Mouse (Mus musculus) midbrain, embryonic 15.5 days (tissue): ENCODE data around the gene Chl1. TPM values are rescaled to one million over a fixed set of nuclear protein-coding genes. Genes with fewer than 3 reads are reported as not detected.

Source experiments
- ATAC-seq: fragments of 200-750 bp; cut with Nextera tagmentation; replicated peaks from 2 replicates; pipeline ENCODE4 v1.8.0; 2017; ENCODE audit warnings: moderate TSS enrichment
- H3K27ac ChIP-seq: fragments of 300-500 bp; sonication (generic); 2 replicates; pipeline ENCODE4 v1.5.1; 2015; ENCODE audit warnings: mild to moderate bottlenecking, inconsistent platforms
- H3K27me3 ChIP-seq: fragments of 300-500 bp; sonication (generic); replicated peaks from 2 replicates; pipeline ENCODE4 v1.6.1; 2015; ENCODE audit warnings: inconsistent platforms
- H3K36me3 ChIP-seq: fragments of 300-500 bp; sonication (generic); replicated peaks from 2 replicates; pipeline ENCODE4 v1.6.1; 2015; ENCODE audit warnings: inconsistent platforms
- H3K4me1 ChIP-seq: fragments of 300-500 bp; sonication (generic); 2 replicates; pipeline ENCODE4 v1.6.1; 2015; ENCODE audit warnings: inconsistent platforms
- H3K4me2 ChIP-seq: fragments of 300-500 bp; sonication (generic); 2 replicates; pipeline ENCODE4 v1.6.1; 2015; ENCODE audit warnings: inconsistent platforms, mild to moderate bottlenecking, moderate library complexity
- H3K4me3 ChIP-seq: fragments of 300-500 bp; sonication (generic); 2 replicates; pipeline ENCODE4 v1.5.1; 2015; ENCODE audit warnings: mild to moderate bottlenecking, inconsistent platforms
- H3K9ac ChIP-seq: fragments of 300-500 bp; sonication (generic); 2 replicates; pipeline ENCODE4 v1.6.1; 2015; ENCODE audit warnings: mild to moderate bottlenecking, inconsistent platforms
- H3K9me3 ChIP-seq: fragments of 300-500 bp; sonication (generic); 2 replicates; pipeline ENCODE4 v1.6.1; 2016; ENCODE audit warnings: inconsistent platforms
- WGBS: fragments of 180-500 bp; shearing (Covaris S2); methylation state at CpG from one replicate; pipeline ENCODE4 v1.1.7; 2015; ENCODE audit warnings: mixed read lengths; 5-methylcytosine and 5-hydroxymethylcytosine counted together
- polyA plus RNA-seq: library from polyadenylated mRNA; unstranded; fragments of >200 nt; fragmentation: Nextera tagmentation; extraction: Ambion mirVana; gene quantifications from 2 replicates; pipeline ENCODE4 v1.2.1, GENCODE M21; 2015

Chl1 gene
- polyA plus RNA-seq, 1 experiment from 2014 or later = 166 TPM

DNA sequence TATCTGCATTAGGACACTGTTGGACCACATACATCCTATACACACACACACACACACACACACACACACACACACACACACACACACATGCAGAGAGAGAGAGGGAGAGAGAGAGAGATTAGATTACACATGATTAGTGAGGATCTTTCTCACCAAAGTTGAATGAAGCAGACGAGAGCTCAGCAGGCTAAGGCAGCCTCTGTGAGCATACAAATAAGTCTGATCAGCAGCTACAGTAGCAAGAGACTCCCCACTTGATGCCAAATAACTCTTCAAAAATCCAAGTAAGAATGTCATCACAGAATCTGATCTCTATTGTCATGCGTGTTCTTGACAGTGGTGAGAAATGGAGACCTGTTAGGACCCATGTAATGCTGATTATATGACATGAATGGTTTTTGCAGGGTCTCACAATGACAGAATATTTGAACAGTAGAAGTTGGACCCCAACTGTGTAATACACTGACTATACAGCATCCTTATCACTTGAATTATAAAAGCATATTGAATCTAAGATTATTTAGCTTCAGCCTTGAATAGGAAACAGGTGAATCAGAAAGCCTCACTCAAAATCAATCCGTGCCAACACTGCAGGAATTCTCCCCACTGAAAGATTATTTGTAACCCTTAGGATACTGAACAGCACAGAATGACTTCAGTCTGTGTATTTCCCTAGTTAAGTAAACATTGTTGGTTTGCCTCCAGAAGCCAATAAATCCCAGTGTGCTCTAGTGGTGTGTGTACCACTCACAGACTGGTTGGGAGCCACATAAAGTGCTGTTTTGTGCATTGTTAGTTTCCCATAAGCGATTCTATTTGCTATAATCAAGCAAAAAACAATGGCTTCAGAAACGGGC lies 47.9 kb downstream of the Chl1 start:
- H3K27me3 ChIP-seq = no peaks in the 10 kb centered on the region
- H3K27ac ChIP-seq = peak overlapping the region; percentile 64
- 31% methylated on average over 5 of the region's 5 CpGs for WGBS
- ATAC-seq = peak; percentile 59
- H3K9me3 ChIP-seq = no peaks in the 10 kb centered on the region
- peaks cover 30% of the 10 kb centered on the region for H3K4me1 ChIP-seq
- H3K4me3 ChIP-seq = no peak overlapping the region
- no peaks in the 10 kb centered on the region for H3K36me3 ChIP-seq
- H3K9ac ChIP-seq = no peak overlapping the region
- H3K4me2 ChIP-seq = peak overlapping the region; percentile 22; the same call in 1 of the 2 replicates

DNA sequence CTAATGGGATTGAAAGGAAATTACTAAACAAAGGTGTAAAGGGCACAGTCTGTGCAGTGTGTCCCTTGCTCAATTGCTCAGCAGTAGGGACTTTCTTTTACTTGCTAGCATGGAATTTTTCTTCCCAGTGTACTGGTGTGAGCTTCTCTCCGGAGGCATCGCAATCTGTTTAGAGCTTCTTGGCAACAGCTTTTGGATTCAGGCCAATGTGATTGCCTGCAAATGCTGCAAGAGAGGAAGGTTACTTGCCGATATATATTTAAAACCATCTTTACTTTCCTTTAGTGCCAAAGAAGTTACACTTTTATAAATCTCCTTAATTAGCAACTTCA lies 48.5 kb downstream of the Chl1 start:
- no peaks in the 10 kb centered on the region for H3K36me3 ChIP-seq
- no peak overlapping the region for H3K9ac ChIP-seq
- no peaks in the 10 kb centered on the region for H3K27me3 ChIP-seq
- H3K9me3 ChIP-seq = no peaks in the 10 kb centered on the region
- H3K4me3 ChIP-seq = no peak overlapping the region
- peak overlapping the region; percentile 22; the same call in 1 of the 2 replicates for H3K4me2 ChIP-seq
- peak overlapping the region; percentile 64 for H3K27ac ChIP-seq
- peak; percentile 79 for ATAC-seq
- 29% methylated on average over 3 of the region's 3 CpGs for WGBS
- peaks cover 35% of the 10 kb centered on the region for H3K4me1 ChIP-seq

DNA sequence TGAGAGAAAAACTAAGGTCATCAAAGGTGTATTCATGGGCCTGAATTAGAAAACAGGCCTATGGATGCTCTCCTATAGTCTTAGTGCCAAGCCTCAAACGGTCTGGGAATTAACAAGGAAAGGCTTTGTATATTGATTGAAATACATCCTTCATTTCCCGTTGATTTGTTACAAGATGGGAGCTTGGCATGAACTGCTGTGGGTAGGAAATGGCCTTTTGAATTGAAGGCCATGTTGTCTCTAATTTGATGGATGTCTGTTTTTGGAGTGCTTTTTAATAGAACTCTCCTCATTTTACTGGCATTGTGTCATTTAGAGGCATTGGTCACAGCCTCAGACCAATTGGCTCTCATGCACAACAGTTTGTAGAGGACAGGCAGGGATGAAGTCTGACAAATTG lies 49.0 kb downstream of the Chl1 start:
- peaks cover 35% of the 10 kb centered on the region for H3K4me1 ChIP-seq
- no peak overlapping the region for H3K9ac ChIP-seq
- WGBS = 38% methylated on average over 2 of the region's 2 CpGs
- H3K4me3 ChIP-seq = no peak overlapping the region
- H3K9me3 ChIP-seq = no peaks in the 10 kb centered on the region
- no peaks in the 10 kb centered on the region for H3K27me3 ChIP-seq
- H3K4me2 ChIP-seq = no peak overlapping the region
- no peaks in the 10 kb centered on the region for H3K36me3 ChIP-seq
- peak overlapping the region; percentile 64; the same call in 1 of the 2 replicates for H3K27ac ChIP-seq
- ATAC-seq = no peak

DNA sequence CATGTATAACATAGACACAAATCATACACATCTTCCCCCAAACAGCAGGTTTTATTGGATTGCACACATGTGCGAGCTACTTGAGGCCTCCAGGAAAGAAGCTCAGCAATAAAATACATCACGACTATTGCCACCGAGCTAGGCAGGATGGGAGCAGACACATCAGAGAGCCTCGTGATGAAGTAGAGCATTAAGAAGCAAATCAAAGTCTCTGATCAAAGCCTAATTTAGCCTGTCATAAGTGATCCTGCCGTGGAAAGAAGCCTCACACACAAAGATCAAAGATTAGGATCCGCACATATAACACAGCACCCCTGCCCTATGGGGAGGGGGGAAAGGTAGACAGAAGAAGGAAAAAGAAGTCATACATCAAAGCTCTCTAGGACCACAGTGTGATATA lies 54.4 kb downstream of the Chl1 start:
- Histone ChIP-seq H3K9ac (no peak overlapping the region), H3K9me3 (no peaks in the 10 kb centered on the region), H3K4me1 (peaks cover 34% of the 10 kb centered on the region), H3K36me3 (no peaks in the 10 kb centered on the region), H3K4me3 (no peak overlapping the region), H3K27me3 (no peaks in the 10 kb centered on the region), H3K4me2 (no peak overlapping the region), H3K27ac (0 out of 2 replicates have a peak overlapping the region, but pooled peaks have one; percentile 29)
- peak; percentile 48 for ATAC-seq
- 34% methylated on average over 6 of the region's 6 CpGs for WGBS

DNA sequence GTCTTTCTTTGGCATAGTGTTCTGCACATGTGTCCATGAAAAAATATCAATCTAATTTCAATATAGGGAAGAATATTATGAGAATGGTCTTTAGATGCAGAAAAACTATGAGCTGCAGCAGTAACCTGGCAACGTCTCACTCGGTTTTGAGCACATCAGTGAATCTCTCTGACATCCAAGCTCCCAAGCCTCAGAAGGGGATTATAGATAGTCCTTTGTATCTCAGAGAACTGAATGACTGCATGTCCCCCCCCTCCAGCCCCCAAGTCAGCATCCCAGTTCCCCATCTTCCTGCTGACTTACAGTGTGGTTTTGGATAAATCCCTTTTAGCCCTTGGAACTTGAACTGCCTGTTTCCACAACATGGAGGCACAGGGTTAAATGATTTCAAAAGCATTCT lies 56.9 kb downstream of the Chl1 start:
- no peak for ATAC-seq
- Histone ChIP-seq H3K4me2 (no peak overlapping the region), H3K9me3 (no peaks in the 10 kb centered on the region), H3K36me3 (no peaks in the 10 kb centered on the region), H3K4me3 (no peak overlapping the region), H3K27me3 (no peaks in the 10 kb centered on the region), H3K9ac (no peak overlapping the region), H3K4me1 (peaks cover 31% of the 10 kb centered on the region), H3K27ac (0 out of 2 replicates have a peak overlapping the region, but pooled peaks have one; percentile 21)
- WGBS = 3% methylated on average over 2 of the region's 2 CpGs

DNA sequence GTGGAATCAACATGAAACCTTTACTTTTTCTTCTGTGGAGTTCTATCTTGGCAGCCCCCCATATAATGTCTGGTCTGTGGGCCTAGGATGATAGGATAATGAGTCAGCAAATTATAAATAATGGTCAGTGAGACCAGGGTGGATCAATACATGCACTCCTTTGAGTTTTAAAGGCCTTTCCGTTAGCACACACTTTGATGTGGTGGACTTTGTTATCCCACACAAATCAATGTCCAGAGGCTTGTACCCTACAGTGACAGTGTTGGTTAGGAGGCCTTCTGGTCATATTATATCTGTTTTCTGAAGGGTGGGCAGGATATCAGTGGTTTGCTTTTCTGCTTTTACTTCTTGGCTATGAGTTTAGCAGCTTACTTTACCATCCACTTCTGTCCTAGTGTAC lies 62.3 kb downstream of the Chl1 start:
- Histone ChIP-seq H3K27me3 (no peaks in the 10 kb centered on the region), H3K9ac (no peak overlapping the region), H3K36me3 (no peaks in the 10 kb centered on the region), H3K4me3 (no peak overlapping the region), H3K4me2 (no peak overlapping the region), H3K4me1 (no peaks in the 10 kb centered on the region), H3K27ac (no peak overlapping the region), H3K9me3 (no peaks in the 10 kb centered on the region)
- ATAC-seq = no peak
- WGBS = 84% methylated on average over 1 of the region's 1 CpGs

DNA sequence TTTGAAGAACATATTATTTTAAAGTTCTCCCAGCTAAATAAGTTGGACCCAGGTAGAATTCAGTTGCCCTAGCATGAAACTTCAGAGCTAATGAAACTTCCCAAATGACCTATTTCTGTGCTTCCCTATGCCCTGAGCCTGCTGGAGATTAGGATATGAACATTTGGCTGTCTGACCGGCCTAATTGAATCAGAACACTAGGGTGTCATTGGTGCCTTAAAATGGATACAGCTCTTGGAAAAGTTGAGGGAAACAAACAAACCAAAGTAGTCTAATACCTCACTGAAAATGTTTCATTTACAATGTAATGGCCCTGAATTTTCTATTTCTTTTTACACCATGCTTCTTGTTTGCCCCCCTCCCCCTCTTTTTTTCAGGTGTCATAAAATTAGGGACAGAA lies 73.8 kb downstream of the Chl1 start:
- Histone ChIP-seq H3K9me3 (no peaks in the 10 kb centered on the region), H3K4me1 (no peaks in the 10 kb centered on the region), H3K4me3 (no peak overlapping the region), H3K4me2 (no peak overlapping the region), H3K27ac (no peak overlapping the region), H3K9ac (no peak overlapping the region), H3K36me3 (no peaks in the 10 kb centered on the region), H3K27me3 (no peaks in the 10 kb centered on the region)
- ATAC-seq = no peak
- WGBS = 94% methylated on average over 1 of the region's 1 CpGs

DNA sequence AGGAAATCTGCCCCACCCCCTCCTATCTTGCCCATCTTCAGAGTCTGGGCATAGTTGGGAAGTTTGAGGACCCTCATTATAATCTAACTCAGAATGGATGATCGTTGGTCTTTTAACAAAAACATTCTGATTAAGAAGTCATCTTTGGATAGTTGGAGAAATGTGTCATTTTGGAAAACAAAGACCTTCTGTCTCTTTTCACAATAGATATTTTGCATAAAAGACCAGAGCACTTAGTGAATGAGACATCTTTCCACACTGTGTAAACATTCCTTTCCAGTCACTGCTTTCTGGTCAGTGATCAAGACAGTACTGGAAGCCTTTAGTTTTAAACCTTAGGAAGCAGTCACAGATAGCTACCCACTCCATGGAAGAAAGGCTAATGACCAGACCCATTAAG lies 75.3 kb downstream of the Chl1 start:
- H3K4me1 ChIP-seq = no peaks in the 10 kb centered on the region
- H3K9ac ChIP-seq = no peak overlapping the region
- no peaks in the 10 kb centered on the region for H3K9me3 ChIP-seq
- no peaks in the 10 kb centered on the region for H3K36me3 ChIP-seq
- H3K27ac ChIP-seq = no peak overlapping the region
- H3K27me3 ChIP-seq = no peaks in the 10 kb centered on the region
- ATAC-seq = no peak
- no peak overlapping the region for H3K4me3 ChIP-seq
- 54% methylated on average over 1 of the region's 1 CpGs for WGBS
- H3K4me2 ChIP-seq = no peak overlapping the region

DNA sequence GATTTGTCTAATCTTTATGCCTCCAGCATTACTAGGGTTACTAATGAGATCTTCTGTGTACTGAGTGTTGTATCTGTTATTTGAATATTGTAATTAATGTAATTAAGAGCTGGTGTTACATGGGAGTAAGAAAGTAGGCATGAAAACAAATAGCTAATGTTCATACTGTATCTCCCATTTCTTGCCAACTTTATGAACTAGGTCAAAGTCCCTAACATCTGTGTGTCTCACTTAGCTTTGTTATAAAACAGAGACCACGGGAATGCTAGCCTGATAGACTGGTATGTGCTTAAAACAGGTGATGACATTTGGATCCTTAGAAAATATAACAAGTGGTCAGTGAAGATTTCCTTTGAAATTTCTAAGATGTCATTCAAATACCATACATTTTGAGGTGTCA lies 75.7 kb downstream of the Chl1 start:
- Histone ChIP-seq H3K4me2 (no peak overlapping the region), H3K9ac (no peak overlapping the region), H3K4me3 (no peak overlapping the region), H3K9me3 (no peaks in the 10 kb centered on the region), H3K27me3 (no peaks in the 10 kb centered on the region), H3K36me3 (no peaks in the 10 kb centered on the region), H3K27ac (no peak overlapping the region), H3K4me1 (no peaks in the 10 kb centered on the region)
- WGBS = 86% methylated on average over 1 of the region's 1 CpGs
- ATAC-seq = no peak

DNA sequence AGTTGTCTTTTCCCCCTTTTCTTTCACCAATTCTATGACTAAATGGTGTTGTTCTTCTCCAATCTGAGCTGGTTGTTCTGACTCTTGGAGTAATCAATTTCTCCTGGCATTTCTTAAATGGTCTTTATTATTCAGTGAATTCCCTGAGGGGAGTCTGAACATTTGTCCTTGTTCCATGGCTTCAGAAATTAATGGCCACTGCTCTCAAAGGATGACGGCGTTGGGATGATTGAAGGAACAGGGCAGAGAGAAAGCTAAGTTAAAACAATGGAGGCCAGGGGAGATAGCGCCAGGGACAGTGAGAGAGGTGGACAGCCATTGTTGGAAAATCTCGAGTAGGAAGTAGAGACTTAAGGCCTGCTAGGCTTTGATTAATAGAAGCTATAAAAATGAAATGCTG lies 91.7 kb downstream of the Chl1 start:
- Histone ChIP-seq H3K27me3 (no peaks in the 10 kb centered on the region), H3K36me3 (no peaks in the 10 kb centered on the region), H3K9me3 (no peaks in the 10 kb centered on the region), H3K27ac (no peak overlapping the region), H3K9ac (no peak overlapping the region), H3K4me2 (no peak overlapping the region), H3K4me3 (no peak overlapping the region), H3K4me1 (0 out of 2 replicates have a peak, but pooled peaks cover 3% of the 10 kb centered on the region)
- WGBS = 41% methylated on average over 4 of the region's 4 CpGs
- no peak for ATAC-seq

DNA sequence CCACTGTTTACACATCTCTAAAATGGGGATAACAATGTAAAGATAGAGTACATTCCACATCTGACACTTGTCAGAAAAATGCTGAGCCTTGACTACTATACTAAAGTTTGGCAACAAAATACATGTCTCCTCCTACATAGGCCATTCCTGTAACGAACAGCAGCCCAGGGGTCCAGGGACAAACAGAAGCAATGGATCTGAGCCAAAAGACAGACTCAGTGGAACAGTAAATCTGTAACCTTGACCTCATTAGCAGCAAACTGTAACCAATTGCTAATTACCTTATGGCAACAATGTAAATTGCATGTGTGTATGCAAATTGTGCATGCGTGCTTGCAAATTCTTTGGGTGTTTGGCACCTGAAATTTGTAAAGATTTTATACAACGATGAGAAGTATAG lies 100.3 kb downstream of the Chl1 start:
- Histone ChIP-seq H3K4me2 (no peak overlapping the region), H3K36me3 (no peaks in the 10 kb centered on the region), H3K9me3 (no peaks in the 10 kb centered on the region), H3K4me3 (no peak overlapping the region), H3K9ac (no peak overlapping the region), H3K27me3 (no peaks in the 10 kb centered on the region), H3K27ac (no peak overlapping the region), H3K4me1 (0 out of 2 replicates have a peak, but pooled peaks cover 2% of the 10 kb centered on the region)
- WGBS = 71% methylated on average over 3 of the region's 3 CpGs
- ATAC-seq = no peak

DNA sequence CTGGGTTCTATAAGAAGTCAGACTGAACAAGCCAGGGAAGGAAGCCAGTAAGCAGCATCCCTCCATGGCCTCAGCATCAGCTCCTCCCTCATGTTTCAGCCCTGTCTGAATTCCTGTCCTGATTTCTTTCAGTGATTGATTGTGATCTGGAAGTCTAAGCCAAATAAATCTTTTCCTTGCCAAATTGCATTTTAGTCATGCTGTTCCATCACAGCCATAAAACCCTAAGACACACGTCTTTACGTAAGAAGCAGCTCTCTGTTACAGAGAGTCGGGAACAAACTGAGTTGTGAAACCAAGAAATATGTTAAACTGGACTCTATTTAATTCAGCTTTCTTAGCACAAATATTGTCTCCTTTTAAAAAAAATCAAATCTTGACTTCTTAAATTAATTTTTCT lies 102.2 kb downstream of the Chl1 start:
- no peak for ATAC-seq
- WGBS = 76% methylated on average over 3 of the region's 3 CpGs
- no peak overlapping the region for H3K4me2 ChIP-seq

DNA sequence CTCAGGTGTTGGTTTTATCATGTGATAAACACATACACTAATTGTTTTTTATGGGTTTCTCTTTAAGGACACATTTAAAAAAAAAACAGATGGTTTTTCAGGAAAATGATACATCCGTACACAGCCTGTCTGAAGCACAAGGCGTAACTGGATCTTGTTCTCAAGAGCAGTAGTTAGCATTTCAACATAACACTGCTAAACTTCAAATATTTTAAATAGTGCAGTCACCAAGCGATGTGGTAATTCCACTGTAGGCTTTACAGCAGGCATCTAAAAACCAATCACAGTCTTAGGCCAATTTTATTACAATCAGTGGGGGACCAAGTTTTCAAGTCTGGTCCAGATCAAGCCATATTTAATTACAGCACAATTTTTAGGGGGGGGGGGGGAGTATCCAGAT lies 103.3 kb downstream of the Chl1 start:
- H3K4me2 ChIP-seq = no peak overlapping the region
- peaks cover 2% of the 10 kb centered on the region; the same call in 1 of the 2 replicates for H3K4me1 ChIP-seq
- H3K9me3 ChIP-seq = no peaks in the 10 kb centered on the region
- no peaks in the 10 kb centered on the region for H3K27me3 ChIP-seq
- H3K4me3 ChIP-seq = no peak overlapping the region
- ATAC-seq = no peak
- H3K9ac ChIP-seq = no peak overlapping the region
- no peaks in the 10 kb centered on the region for H3K36me3 ChIP-seq
- WGBS = 90% methylated on average over 3 of the region's 3 CpGs
- H3K27ac ChIP-seq = no peak overlapping the region

More for the DNA sequence above, 102.2 kb downstream of the Chl1 start:
- Histone ChIP-seq H3K36me3 (no peaks in the 10 kb centered on the region), H3K9me3 (no peaks in the 10 kb centered on the region), H3K4me3 (no peak overlapping the region), H3K9ac (no peak overlapping the region), H3K27ac (no peak overlapping the region), H3K27me3 (no peaks in the 10 kb centered on the region), H3K4me1 (peaks cover 2% of the 10 kb centered on the region; the same call in 1 of the 2 replicates)
